Mouse (Mus musculus) stomach, embryonic 14.5 days (tissue): ENCODE data around the gene Selenoo. TPM values are rescaled to one million over a fixed set of nuclear protein-coding genes. Genes with fewer than 3 reads are reported as not detected.

ENCODE experiments used
- ATAC-seq: fragments of 200-750 bp; cut with Nextera tagmentation; 2 replicates; pipeline ENCODE4 v1.8.0; 2017; ENCODE audit warnings: low read depth, moderate TSS enrichment; ENCODE audit not compliant: insufficient number of reproducible peaks, insufficient read depth, low FRiP score
- H3K27ac ChIP-seq: fragments of 300-500 bp; sonication (generic); 2 replicates; pipeline ENCODE4 v1.5.1; 2014; ENCODE audit warnings: mild to moderate bottlenecking, low read length, moderate library complexity, mixed read lengths
- H3K27me3 ChIP-seq: fragments of 300-500 bp; sonication (generic); 2 replicates; pipeline ENCODE4 v1.6.1; 2014; ENCODE audit warnings: low read length, control low read depth, mixed read lengths; ENCODE audit not compliant: control insufficient read depth, insufficient read depth
- H3K36me3 ChIP-seq: fragments of 300-500 bp; sonication (generic); 2 replicates; pipeline ENCODE4 v1.6.1; 2014; ENCODE audit warnings: mild to moderate bottlenecking, control low read depth, low read length, moderate library complexity, mixed read lengths; ENCODE audit not compliant: control insufficient read depth, insufficient read depth
- H3K4me1 ChIP-seq: fragments of 300-500 bp; sonication (generic); 2 replicates; pipeline ENCODE4 v1.6.1; 2014; ENCODE audit warnings: low read length, control low read depth, mixed read lengths; ENCODE audit not compliant: control insufficient read depth, insufficient read depth
- H3K4me2 ChIP-seq: fragments of 300-500 bp; sonication (generic); replicated peaks from 2 replicates; pipeline ENCODE4 v1.6.1; 2014; ENCODE audit warnings: low read depth, low read length, control low read depth
- H3K4me3 ChIP-seq: fragments of 300-500 bp; sonication (generic); 2 replicates; pipeline ENCODE4 v1.5.1; 2014; ENCODE audit warnings: low read depth, low read length, control low read depth
- H3K9ac ChIP-seq: fragments of 300-500 bp; sonication (generic); replicated peaks from 2 replicates; pipeline ENCODE4 v1.6.1; 2014; ENCODE audit warnings: low read depth, mild to moderate bottlenecking, control low read depth, low read length, moderate library complexity, mixed read lengths
- H3K9me3 ChIP-seq: fragments of 300-500 bp; sonication (generic); 2 replicates; pipeline ENCODE4 v1.6.1; 2016; ENCODE audit warnings: low read depth, low read length, control low read depth; ENCODE audit not compliant: control insufficient read depth
- WGBS: fragments of 180-500 bp; shearing (Covaris S2); extraction: QIAGEN DNeasy Blood & Tissue Kit; methylation state at CpG from one replicate; pipeline ENCODE4 v1.1.7; 2014; 5-methylcytosine and 5-hydroxymethylcytosine counted together
- polyA plus RNA-seq: library from polyadenylated mRNA; unstranded; fragments of >200 nt; fragmentation: Nextera tagmentation; extraction: Ambion mirVana; gene quantifications from 2 replicates; pipeline ENCODE4 v1.2.1, GENCODE M21; 2014

Selenoo gene
- polyA plus RNA-seq, 1 experiment from 2014 or later, result 22.2 TPM

- H3K36me3 ChIP-seq, result peaks cover 84% of the 10 kb centered on the region
- no peak overlapping the region for H3K27ac ChIP-seq
- WGBS, result 80% methylated on average over 5 of the region's 5 CpGs
- ATAC-seq, result no peak
- no peaks in the 10 kb centered on the region for H3K27me3 ChIP-seq
- no peak overlapping the region for H3K9ac ChIP-seq
- H3K4me2 ChIP-seq, result no peak overlapping the region
- no peaks in the 10 kb centered on the region for H3K4me1 ChIP-seq
- no peaks in the 10 kb centered on the region for H3K9me3 ChIP-seq
- H3K4me3 ChIP-seq, result no peak overlapping the region
These were observed 13.8 kb downstream of the Selenoo start for GRCm38 (mm10) chr15:89102646-89103045.

DNA sequence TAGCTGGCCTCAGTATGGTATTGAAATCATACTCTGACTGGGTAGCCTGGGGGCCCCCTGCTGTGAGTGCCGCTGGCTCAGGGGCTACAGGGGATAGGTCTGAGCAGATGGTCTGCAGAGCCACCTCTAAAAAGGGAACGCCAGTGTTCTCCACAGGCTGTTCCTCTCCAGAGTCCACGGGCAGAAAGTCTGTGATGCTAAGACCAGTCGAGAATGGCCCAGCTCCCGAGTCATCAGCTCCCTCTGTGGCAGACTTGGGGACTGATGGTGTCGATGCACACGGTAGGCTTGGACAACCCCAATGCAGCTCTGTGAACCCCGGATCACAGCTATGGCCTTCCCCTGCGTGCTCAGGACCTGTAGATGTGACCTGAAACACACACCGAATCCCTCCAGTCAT is 15.0 kb downstream of the Selenoo start:
- ATAC-seq, result no peak
- peaks cover 77% of the 10 kb centered on the region for H3K36me3 ChIP-seq

GRCm38 (mm10) chr15:89104425-89104824 is 15.5 kb downstream of the Selenoo start:
- Histone ChIP-seq H3K27ac (no peak overlapping the region), H3K4me2 (no peak overlapping the region), H3K36me3 (peaks cover 76% of the 10 kb centered on the region), H3K27me3 (no peaks in the 10 kb centered on the region), H3K4me1 (no peaks in the 10 kb centered on the region), H3K9me3 (no peaks in the 10 kb centered on the region), H3K4me3 (no peak overlapping the region), H3K9ac (no peak overlapping the region)
- no peak for ATAC-seq
- WGBS, result 98% methylated on average over 8 of the region's 8 CpGs

More for the DNA sequence above, 15.0 kb downstream of the Selenoo start:
- Histone ChIP-seq H3K9me3 (no peaks in the 10 kb centered on the region), H3K4me2 (no peak overlapping the region), H3K4me1 (no peaks in the 10 kb centered on the region), H3K27me3 (no peaks in the 10 kb centered on the region), H3K4me3 (no peak overlapping the region), H3K27ac (no peak overlapping the region), H3K9ac (no peak overlapping the region)
- WGBS, result 88% methylated on average over 10 of the region's 10 CpGs

DNA sequence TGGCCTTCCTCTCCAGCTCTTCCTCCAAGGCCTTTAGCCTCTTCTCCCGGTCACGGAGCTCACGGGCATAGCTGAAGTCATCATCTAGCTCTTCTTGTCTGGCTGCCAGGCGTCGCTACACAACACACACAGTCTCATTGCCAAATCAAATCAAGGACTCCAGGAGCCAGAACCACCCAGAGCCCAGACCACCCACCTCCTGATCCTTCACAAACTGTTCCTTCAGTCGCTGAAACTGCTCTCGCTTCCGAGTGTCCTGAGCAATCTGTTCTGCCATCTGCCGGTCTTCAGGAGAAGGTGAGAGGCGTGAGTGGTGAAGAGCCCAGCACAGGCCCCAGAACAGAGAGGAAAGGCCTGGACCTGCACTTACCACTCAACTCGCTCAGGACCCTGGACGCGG is 17.2 kb downstream of the Selenoo start:
- H3K27me3 ChIP-seq, result no peaks in the 10 kb centered on the region
- peaks cover 69% of the 10 kb centered on the region for H3K36me3 ChIP-seq
- no peak overlapping the region for H3K4me3 ChIP-seq
- 88% methylated on average over 13 of the region's 13 CpGs for WGBS
- no peaks in the 10 kb centered on the region for H3K4me1 ChIP-seq
- no peak for ATAC-seq
- H3K9me3 ChIP-seq, result no peaks in the 10 kb centered on the region
- H3K27ac ChIP-seq, result no peak overlapping the region
- H3K9ac ChIP-seq, result no peak overlapping the region
- no peak overlapping the region for H3K4me2 ChIP-seq

DNA sequence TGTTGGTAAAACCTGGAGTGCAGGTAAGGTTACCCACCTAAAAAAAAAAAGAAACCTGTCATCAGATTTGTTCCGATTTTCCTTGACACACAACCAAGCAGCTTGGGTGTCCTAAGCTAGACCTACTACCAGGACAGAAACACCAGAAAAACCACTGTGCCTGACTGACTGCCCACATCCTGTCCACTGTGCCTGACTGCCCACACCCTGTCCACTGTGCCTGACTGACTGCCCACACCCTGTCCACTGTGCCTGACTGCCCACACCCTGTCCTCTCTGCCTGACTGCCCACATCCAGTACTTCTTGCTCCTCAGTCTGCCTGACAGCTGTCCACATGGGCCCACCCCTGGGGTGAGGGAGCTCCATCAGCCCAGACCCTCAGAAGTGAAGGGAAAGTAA is 18.1 kb downstream of the Selenoo start:
- Histone ChIP-seq H3K4me2 (no peak overlapping the region), H3K36me3 (peaks cover 69% of the 10 kb centered on the region), H3K9ac (no peak overlapping the region), H3K27me3 (no peaks in the 10 kb centered on the region), H3K9me3 (no peaks in the 10 kb centered on the region), H3K4me3 (no peak overlapping the region), H3K27ac (no peak overlapping the region), H3K4me1 (no peaks in the 10 kb centered on the region)
- ATAC-seq, result no peak
- WGBS, result 89% methylated on average over 1 of the region's 1 CpGs

GRCm38 (mm10) chr15:89110147-89110546 is 21.3 kb downstream of the Selenoo start:
- H3K4me2 ChIP-seq, result no peak overlapping the region
- no peak overlapping the region for H3K4me3 ChIP-seq
- H3K36me3 ChIP-seq, result peaks cover 63% of the 10 kb centered on the region
- no peaks in the 10 kb centered on the region for H3K4me1 ChIP-seq
- no peaks in the 10 kb centered on the region for H3K27me3 ChIP-seq
- H3K9ac ChIP-seq, result no peak overlapping the region
- H3K27ac ChIP-seq, result no peak overlapping the region
- no peaks in the 10 kb centered on the region for H3K9me3 ChIP-seq
- no peak for ATAC-seq
- WGBS, result 76% methylated on average over 9 of the region's 9 CpGs

- Histone ChIP-seq H3K9me3 (no peaks in the 10 kb centered on the region), H3K4me2 (no peak overlapping the region), H3K27me3 (no peaks in the 10 kb centered on the region), H3K4me1 (peaks cover 12% of the 10 kb centered on the region), H3K36me3 (peaks cover 31% of the 10 kb centered on the region), H3K9ac (no peak overlapping the region), H3K4me3 (no peak overlapping the region), H3K27ac (no peak overlapping the region)
- no peak for ATAC-seq
These were observed 29.1 kb downstream of the Selenoo start for GRCm38 (mm10) chr15:89118007-89118406.

DNA sequence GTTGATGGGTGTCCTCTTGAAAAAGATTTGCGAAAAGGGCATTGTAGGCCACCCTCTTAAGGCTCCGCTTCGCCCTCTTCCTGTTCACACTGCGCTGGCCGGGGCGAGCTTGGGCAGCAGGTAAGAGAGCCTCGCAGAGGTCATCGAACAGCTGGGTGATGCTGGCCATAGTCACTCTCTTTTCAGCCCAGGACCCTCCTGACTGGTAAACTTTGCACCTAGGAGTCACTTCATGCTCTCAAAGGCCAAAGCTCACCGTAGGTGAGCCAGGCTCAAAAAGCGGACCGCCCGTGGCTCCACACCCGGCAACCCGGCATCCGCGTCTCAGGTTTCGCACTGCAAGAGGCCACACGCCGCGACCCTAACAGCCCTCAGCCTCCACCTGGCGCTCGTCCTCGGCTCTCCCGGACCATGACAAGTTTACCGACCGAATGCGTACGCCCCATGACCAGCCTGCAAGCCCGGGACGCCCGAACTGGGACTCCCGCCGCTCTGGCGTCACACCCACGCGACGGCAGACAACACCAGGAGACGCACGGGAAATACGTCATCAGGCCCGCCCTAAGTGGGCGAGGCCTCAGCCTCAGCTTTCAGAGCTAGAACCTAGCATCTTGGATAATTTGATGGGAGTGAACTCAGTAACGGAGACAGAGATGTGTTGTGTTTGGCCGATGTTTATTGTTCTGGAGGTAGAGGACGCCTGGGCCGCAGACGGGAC is 33.9 kb downstream of the Selenoo start, which contains the start of gene Tubgcp6:
TSS of gene Tubgcp6 (minus strand) at position 464 of the 718 bp plus-strand sequence.
- Histone ChIP-seq H3K36me3 (peaks cover 10% of the 10 kb centered on the region), H3K4me3 (peak within 1 kb of the TSS; percentile 93), H3K4me2 (peak within 1 kb of the TSS; percentile 91), H3K9me3 (no peaks in the 10 kb centered on the region), H3K27ac (peak within 1 kb of the TSS; percentile 71; the same call in 1 of the 2 replicates), H3K4me1 (peaks cover 20% of the 10 kb centered on the region), H3K9ac (peak within 1 kb of the TSS; percentile 79), H3K27me3 (no peaks in the 10 kb centered on the region)
- ATAC-seq, result peak; percentile 88
- under 1% methylated on average over 47 of the region's 47 CpGs for WGBS

DNA sequence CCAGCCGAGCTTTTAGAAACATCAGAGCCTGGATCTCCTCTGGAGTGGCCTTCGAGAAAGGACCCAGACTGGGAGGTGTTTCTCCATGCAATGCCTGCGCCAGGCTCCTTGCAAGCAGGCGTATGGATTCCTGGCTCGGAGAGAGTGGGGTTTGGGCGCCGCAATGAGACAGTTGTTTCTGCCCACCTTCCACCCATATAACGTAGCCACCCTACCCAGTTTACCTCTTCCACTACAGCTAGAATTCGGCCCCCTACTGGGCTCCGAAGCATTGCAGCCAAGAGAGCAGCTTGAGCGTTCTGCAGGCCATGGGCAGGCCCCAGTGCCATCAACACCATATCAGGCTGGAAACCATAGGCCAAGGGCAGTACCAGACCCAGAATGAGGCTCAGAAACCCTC is 34.7 kb downstream of the Selenoo start:
- Histone ChIP-seq H3K36me3 (peaks cover 10% of the 10 kb centered on the region; the same call in 1 of the 2 replicates), H3K4me2 (peak overlapping the region; percentile 91), H3K4me1 (peaks cover 23% of the 10 kb centered on the region), H3K9me3 (no peaks in the 10 kb centered on the region), H3K9ac (peak overlapping the region; percentile 79; the same call in 1 of the 2 replicates), H3K27me3 (no peaks in the 10 kb centered on the region), H3K4me3 (peak overlapping the region; percentile 93), H3K27ac (peak overlapping the region; percentile 71; the same call in 1 of the 2 replicates)
- 29% methylated on average over 11 of the region's 11 CpGs for WGBS
- ATAC-seq, result no peak
